Mouse (Mus musculus) MEL-GATA-1-ER (cell line): ENCODE data around the gene Nck2.
"Not testable (repeated sequence)": the region's sequence is repeated elsewhere in the genome, so short reads cannot be mapped to it uniquely, and the experiment has no call there.

Experiments
- DNase-seq: peaks from one replicate; pipeline ENCODE4 v3.0.0-alpha.2; 2012; ENCODE audit warnings: low read depth; ENCODE audit errors: extremely low read depth

Gene Nck2

GRCm38 (mm10) chr1:43534060-43534760 is 89.8 kb downstream of the Nck2 start:
- DNase-seq: peak; percentile 94

DNA sequence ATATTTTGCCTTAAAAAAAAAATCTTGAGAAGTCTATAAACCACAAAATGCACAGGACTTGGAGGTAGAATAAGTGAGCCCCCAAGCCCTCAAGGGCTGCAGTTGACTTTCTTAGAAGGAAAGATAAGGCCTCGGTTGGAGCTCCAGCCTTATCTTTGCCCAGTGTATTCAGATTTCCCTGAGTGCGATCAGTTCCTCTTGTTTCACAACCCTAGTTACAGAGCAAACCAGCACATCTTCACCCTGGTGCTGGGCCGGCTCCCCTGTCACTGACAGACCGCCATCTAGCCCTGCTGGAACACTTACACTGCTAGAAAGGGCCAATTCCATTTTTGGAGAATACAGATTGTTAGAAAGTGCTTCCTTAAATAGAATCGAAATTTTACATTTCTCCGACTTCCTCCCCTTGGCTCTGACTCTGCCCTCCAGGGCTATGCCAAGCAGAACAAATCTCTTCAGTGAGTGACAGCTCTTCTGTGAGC is 91.2 kb downstream of the Nck2 start:
- DNase-seq: peak; percentile 70

GRCm38 (mm10) chr1:43536266-43536665 is 91.9 kb downstream of the Nck2 start:
- no peak for DNase-seq

DNA sequence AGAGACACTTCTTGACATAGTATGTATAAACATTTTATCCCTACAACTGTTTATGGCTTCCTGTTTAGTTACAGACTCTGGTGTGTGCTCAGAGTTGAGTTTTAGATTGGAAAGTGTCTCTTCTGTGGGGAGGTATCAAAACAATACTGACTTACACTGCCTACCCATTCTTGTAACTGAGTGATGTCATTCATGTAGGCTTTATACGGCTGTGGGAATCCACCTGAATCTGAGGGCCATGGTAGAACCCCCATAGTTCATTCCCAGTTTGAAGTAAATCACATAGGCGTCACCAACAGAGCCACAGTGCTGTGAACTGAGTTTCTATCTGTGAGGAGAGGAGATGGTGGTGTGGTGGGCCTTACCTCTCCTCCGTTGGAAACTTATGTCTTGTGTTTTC is 92.6 kb downstream of the Nck2 start:
- no peak for DNase-seq

DNA sequence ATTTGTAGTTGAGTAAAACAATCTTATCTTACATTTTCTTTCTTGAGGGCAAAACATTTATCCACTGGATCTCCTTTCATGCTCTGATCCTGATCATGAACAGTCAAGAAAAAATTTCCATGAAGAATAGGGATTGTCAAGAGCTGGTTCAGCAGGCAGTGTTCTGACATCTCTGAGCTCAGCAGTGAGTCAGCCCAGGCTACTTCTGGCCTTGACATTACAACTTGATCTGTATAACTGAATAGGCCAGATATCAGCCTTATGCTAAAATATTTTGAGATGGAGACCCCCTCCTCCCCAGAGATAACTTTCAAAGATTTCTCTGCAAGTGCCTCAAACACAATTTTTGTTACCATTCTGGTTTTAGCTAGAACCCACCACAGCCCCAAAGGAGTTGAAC is 93.1 kb downstream of the Nck2 start:
- no peak for DNase-seq

GRCm38 (mm10) chr1:43538716-43539115 is 94.3 kb downstream of the Nck2 start:
- no peak for DNase-seq

- no peak for DNase-seq
These were observed 95.5 kb downstream of the Nck2 start for GRCm38 (mm10) chr1:43539689-43540380.

GRCm38 (mm10) chr1:43542339-43542738 is 98.0 kb downstream of the Nck2 start:
- DNase-seq: no peak

- peak; percentile 84 for DNase-seq
These were observed 103.3 kb downstream of the Nck2 start for GRCm38 (mm10) chr1:43547644-43548043.

GRCm38 (mm10) chr1:43548749-43549148 is 104.4 kb downstream of the Nck2 start:
- DNase-seq: no peak

DNA sequence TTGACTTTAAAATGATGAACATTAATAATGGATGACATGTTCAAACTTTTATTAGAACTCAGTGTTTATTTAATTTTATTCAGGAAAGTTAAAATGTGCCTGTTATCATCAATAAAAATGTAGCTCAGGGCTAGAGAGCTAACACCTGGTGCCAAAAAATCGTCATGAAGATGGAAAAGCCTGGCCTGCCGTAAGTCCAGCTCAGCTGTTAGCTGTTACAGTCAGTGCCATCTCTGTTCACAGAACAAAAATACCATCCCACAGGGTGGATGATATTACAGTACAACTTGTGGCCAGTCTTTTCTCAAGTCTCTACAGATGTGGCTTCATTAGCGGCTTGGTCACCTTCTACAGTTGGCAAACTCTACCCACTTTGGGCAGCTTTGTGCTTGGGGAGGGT is 106.1 kb downstream of the Nck2 start:
- DNase-seq: no peak

DNA sequence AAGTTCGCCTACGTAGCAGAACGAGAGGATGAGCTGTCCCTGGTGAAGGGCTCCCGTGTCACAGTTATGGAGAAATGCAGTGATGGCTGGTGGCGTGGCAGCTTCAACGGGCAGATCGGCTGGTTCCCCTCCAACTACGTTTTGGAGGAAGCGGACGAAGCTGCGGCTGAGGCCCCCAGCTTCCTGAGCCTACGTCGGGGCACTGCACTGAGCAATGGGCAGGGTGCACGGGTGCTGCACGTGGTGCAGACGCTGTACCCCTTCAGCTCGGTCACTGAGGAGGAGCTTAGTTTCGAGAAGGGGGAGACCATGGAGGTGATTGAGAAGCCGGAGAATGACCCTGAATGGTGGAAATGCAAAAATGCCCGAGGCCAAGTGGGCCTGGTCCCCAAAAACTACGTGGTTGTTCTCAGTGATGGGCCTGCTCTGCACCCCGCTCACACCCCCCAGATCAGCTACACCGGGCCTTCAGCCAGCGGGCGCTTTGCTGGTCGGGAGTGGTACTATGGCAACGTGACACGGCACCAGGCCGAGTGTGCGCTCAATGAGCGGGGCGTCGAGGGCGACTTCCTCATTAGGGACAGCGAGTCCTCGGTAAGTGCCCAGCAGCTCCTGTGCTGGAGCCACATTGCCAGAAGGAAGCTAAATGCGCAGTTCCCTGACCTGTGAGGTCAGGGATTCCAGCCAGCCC is 109.8 kb downstream of the Nck2 start:
- DNase-seq: not testable (repeated sequence)

DNA sequence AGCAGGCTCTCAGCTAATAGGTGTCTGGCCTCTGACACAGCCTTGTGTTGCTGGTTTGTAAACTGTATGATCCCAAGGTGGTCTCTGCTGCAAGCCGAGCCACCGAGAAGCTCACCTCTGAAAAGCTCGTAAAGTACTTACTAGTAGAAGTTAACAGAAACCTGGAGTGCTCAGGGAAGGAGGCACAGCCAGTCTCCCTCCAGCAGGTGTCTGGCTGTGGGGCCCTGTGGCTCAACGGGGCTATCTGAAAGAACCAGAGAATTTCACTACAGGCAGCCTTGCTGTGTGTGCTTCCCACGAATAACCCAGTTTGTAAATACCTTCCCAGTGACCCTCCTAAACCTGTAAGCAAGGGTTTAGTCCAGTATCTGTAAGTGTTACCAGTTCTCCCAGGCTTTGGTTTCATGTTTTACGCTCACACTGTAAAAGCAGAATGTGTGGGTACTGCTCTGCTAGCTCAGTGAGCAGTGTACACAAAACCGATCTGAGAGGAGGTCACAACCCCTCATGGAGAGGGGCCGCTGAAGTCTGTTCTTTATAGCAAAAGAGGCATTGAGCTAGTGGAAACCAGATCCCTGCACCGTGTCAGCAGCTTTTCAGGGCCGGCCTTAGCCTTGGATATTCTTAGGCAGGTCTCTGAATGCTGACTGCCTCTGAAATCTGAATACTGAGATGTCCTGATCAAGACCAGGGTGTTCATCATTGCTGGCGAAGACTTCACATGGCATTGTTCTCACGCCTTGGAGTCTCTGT is 111.0 kb downstream of the Nck2 start:
- DNase-seq: no peak

- DNase-seq: no peak
These were observed 114.0 kb downstream of the Nck2 start for GRCm38 (mm10) chr1:43558329-43558728.

DNA sequence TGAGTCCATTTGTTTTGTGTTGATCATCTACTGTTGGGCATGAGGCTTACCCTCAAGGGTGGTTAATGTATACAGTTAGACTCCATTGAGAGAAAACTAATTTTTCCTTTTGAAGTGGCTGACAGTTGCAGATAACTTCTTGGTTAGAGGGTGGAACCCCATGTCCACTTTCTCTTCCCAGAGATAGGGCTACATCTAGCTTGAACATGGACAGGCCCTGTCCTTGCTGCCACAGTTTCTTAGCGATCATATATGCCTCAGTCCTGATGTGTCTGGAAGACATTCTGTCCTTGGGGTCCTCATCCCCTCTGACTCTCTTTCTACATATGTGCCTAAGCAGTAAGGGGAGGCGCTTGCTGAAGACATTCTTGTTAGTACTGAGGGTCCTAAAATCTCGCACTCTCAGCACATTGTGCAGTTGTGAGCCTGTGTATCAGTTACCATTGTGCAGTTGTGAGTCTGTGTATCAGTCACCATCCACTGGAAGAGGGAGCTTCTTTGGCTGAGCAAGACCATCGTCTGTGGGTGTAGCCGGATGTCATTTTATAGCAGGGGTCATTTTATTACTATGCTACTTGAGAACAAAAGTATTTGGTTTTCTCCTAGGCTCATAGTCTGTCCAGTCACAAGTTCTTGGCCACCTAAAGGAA is 114.8 kb downstream of the Nck2 start:
- DNase-seq: no peak

- no peak for DNase-seq
These were observed 116.7 kb downstream of the Nck2 start for GRCm38 (mm10) chr1:43561085-43561484.

DNA sequence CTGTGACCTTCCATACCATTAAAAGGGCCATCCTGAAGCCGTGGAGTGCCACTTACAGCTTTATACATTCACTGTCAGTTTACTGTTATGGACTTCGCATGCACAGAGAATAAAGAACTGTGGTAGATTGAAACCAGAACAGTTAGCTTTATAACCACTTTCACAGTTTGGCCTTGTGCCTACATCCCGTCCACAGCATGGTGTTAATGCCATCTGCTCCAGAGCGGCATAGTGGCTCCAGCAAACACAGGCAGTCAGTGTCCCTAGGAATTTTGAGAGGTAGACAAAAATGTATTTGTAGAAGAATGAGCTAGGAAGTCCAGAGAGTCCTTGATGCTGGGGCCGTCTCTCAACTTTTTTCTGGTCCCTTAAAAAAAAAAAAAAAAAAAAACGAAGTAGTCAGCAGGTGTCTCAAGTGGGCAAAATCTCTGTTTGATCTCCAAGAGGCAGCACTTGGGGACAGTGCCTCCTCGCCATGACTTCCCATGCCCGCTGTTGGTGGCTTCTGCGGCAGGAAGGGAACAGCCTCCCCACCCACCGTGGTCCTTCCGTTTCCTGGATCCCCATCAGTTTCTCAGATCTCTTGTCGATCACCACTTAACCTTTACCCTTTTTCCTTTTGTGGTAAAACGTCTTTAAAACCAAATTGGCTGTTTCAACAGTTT is 117.8 kb downstream of the Nck2 start:
- no peak for DNase-seq

DNA sequence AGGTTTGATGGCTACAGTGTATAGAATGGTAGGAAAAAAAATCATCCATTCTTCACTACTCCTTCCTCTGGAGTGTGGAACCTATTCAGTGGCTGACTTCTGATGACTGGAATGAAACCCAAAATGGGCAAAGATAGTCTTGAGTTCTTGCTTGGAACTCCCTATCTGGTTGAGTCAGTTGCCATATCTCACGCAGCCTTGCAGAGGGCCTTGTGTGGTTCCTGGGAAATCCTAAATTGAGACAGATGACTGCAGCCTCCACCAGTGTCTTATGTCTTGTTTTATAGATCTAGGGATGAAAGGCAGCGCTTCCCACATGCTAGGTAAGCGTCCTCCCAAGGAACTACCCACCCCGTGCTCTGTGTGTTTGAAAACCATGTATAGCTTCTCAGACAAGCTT is 120.9 kb downstream of the Nck2 start:
- DNase-seq: no peak

- DNase-seq: no peak
These were observed 122.4 kb downstream of the Nck2 start for GRCm38 (mm10) chr1:43566677-43567377.

- DNase-seq: no peak
These were observed 124.4 kb downstream of the Nck2 start for GRCm38 (mm10) chr1:43568824-43569223.
